Mouse (Mus musculus) kidney, adult 2 months (tissue): ENCODE measurements around the gene Sorbs1.

ENCODE experiments used
- CTCF ChIP-seq: fragments of 200-500 bp; conservative IDR thresholded peaks from 2 replicates; pipeline ENCODE4 v1.5.1; 2011; ENCODE audit warnings: low read depth, mild to moderate bottlenecking, control low read depth, low read length, moderate library complexity, mixed read lengths; ENCODE audit not compliant: insufficient read depth, insufficient read length
- POLR2A ChIP-seq: fragments of 200-500 bp; IDR thresholded peaks from one replicate; pipeline ENCODE4 v1.6.1; 2011; ENCODE audit warnings: low read depth, low read length, control low read depth

DNA sequence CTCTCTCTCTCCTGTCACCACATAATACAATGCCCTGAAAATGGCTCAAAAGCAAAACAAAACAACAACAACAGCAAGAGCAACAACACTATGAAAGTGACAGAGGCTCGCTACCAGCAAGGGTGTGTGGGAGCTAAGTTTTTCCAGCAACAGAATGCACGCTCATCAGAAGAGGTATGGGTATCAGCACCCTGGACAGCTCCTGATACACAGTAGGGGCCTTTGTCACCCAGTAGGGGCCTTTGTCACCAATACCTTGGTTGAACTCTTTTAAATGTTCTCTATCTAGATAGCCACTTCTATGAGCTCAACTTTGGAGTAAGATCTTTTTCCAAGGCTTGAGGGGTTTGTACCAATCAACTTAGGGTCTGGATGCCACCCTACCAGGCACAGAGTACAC is 138.9 kb downstream of the Sorbs1 start:
- TF ChIP-seq CTCF (no peak), POLR2A (no peak)
